Mouse (Mus musculus) layer of hippocampus, adult 18-20 months (tissue): ENCODE measurements around the gene Man1c1. TPM values are rescaled to one million over a fixed set of nuclear protein-coding genes. Genes with fewer than 3 reads are reported as not detected.

Experiments
- DNase-seq, 2 experiments: peaks; one replicate each; pipeline ENCODE4 v3.0.0; 2022; ENCODE audit warnings: low spot score in 2 of 2
- long read RNA-seq: library from polyadenylated mRNA; stranded (forward); transcript quantifications from one replicate; pipeline ENCODE4 v2.0.0, GENCODE M21; 2021
- total RNA-seq, 2 experiments: library from RNA; stranded (reverse); gene quantifications; 2 replicates each; pipeline ENCODE4 v1.2.3; 2021

Man1c1 gene
- 10 to 100 TPM; 24.1 to 26.7 TPM for total RNA-seq
- long read RNA-seq, full-length matches to known transcripts: 72 of 78 reads
- long read RNA-seq, partial matches to known transcripts: 1 of 78 reads
- long read RNA-seq, other reads (novel, unspliced or antisense): 5 of 78 reads

- DNase-seq: peak; percentile 97 to 99
Measured at GRCm38 (mm10) chr4:134703835-134704546, at the start of gene Man1c1. Gene Man1c1, minus strand, starts transcription at chr4:134704290.

- DNase-seq: no peak
Measured at GRCm38 (mm10) chr4:134753516-134754261, 49.6 kb upstream of the Man1c1 start.

GRCm38 (mm10) chr4:134752911-134753426 is 48.9 kb upstream of the Man1c1 start:
- DNase-seq: no peak

GRCm38 (mm10) chr4:134751682-134752380 is 47.7 kb upstream of the Man1c1 start:
- no peak for DNase-seq

GRCm38 (mm10) chr4:134750825-134751224 is 46.7 kb upstream of the Man1c1 start:
- DNase-seq: no peak

- DNase-seq: no peak
Measured at GRCm38 (mm10) chr4:134750263-134750662, 46.2 kb upstream of the Man1c1 start.

GRCm38 (mm10) chr4:134749301-134750030 is 45.4 kb upstream of the Man1c1 start:
- no peak for DNase-seq

GRCm38 (mm10) chr4:134745900-134746661 is 42.0 kb upstream of the Man1c1 start:
- peak; percentile 75 to 89 for DNase-seq

GRCm38 (mm10) chr4:134743881-134744633 is 40.0 kb upstream of the Man1c1 start:
- no peak for DNase-seq

GRCm38 (mm10) chr4:134741949-134742348 is 37.9 kb upstream of the Man1c1 start:
- DNase-seq: no peak

GRCm38 (mm10) chr4:134740186-134740585 is 36.1 kb upstream of the Man1c1 start:
- no peak for DNase-seq

- DNase-seq: no peak
Measured at GRCm38 (mm10) chr4:134739530-134739929, 35.4 kb upstream of the Man1c1 start.

- DNase-seq: no peak
Measured at GRCm38 (mm10) chr4:134737365-134737910, 33.3 kb upstream of the Man1c1 start.

GRCm38 (mm10) chr4:134736147-134736546 is 32.1 kb upstream of the Man1c1 start:
- peak in 1 of 2 experiments; percentile 36 for DNase-seq

GRCm38 (mm10) chr4:134734629-134735081 is 30.6 kb upstream of the Man1c1 start:
- no peak for DNase-seq

- DNase-seq: no peak
Measured at GRCm38 (mm10) chr4:134734038-134734628, 30.0 kb upstream of the Man1c1 start.

GRCm38 (mm10) chr4:134733371-134733770 is 29.3 kb upstream of the Man1c1 start:
- DNase-seq: no peak

- no peak for DNase-seq
Measured at GRCm38 (mm10) chr4:134730106-134730505, 26.0 kb upstream of the Man1c1 start.
